Mouse (Mus musculus): Measurements from ENCODE around the gene Gm6871.
"Not testable (repeated sequence)": the region's sequence is repeated elsewhere in the genome, so short reads cannot be mapped to it uniquely, and the experiment has no call there.

Gm6871 gene

DNA sequence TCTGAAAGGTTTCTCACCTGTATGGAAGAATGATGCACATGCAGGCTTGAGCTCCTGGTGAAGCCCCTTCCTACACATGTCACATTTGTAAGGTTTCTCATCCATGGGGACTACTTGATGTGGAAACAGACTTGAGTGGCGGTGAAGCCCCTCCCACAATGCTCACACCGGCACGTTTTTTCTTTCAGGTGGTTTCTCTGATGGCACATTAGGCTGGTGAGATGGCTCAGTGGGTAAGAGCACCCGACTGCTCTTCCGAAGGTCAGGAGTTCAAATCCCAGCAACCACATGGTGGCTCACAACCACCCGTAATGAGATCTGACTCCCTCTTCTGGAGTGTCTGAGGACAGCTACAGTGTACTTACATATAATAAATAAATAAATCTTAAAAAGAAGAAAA, at the start of gene Gm6871:
TSS of gene Gm6871 (minus strand) at position 101 of the 400 bp plus-strand sequence.
- TF ChIP-seq GATA4 (IDR thresholded peaks at IDR 0.05; ENCODE audit: insufficient replicate concordance, low read length): not testable (repeated sequence)

DNA sequence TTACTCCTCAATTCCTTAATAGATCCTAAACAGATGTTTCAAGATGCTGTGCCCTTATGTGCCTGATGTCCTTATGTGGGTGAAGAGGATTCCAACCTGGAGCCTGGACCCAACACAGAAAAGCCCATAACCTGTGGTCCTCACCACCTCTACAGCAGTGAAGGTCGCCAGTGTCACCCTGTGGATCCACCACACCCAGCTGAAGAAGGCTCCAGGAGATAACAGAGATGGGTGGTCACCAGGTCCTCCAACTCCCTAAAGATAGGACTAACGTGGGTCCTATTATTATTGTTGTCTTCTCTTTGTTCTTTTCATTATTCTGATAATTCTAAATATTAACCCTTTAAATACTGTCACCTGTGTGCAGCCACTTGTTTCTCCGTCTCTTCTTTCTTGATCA, 38.2 kb upstream of the Gm6871 start:
- TF ChIP-seq GATA4 (IDR thresholded peaks at IDR 0.05; ENCODE audit: insufficient replicate concordance, low read length): no peak

GRCm38 (mm10) chr7:41599932-41600548, 26.6 kb upstream of the Gm6871 start:
- TF ChIP-seq GATA4 (IDR thresholded peaks at IDR 0.05; ENCODE audit: insufficient replicate concordance, low read length): no peak

- no peak; the same call in 1 of the 2 replicates for TF ChIP-seq GATA4 (IDR thresholded peaks at IDR 0.05; ENCODE audit: insufficient replicate concordance, low read length)
Observed at GRCm38 (mm10) chr7:41599034-41599813, 25.8 kb upstream of the Gm6871 start, which contains the start of gene 2610021A01Rik. 2610021A01Rik (plus strand) TSS chr7:41599230.

DNA sequence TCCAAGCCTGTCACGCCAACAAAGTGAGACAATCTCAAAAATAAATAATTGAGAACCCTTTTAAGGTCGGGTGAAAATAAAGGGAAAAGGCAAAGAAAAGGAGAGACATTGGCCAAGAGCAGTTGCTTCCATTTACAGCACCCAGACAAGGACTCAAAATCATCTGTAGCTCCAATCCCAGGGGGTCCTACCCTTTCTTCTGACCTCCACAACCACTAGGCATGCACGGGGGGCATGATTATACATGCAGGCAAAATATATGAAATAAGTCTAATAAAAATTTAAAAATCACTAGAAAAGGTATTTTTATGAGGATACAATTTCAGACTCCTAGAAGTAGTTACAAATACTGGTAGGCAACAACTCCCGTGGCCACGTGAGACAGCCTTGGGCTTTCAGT, 25.2 kb upstream of the Gm6871 start:
- no peak for TF ChIP-seq GATA4 (IDR thresholded peaks at IDR 0.05; ENCODE audit: insufficient replicate concordance, low read length)

GRCm38 (mm10) chr7:41582028-41582427, 8.6 kb upstream of the Gm6871 start:
- TF ChIP-seq GATA4 (IDR thresholded peaks at IDR 0.05; ENCODE audit: insufficient replicate concordance, low read length): no peak

GRCm38 (mm10) chr7:41577956-41578355, 4.5 kb upstream of the Gm6871 start:
- TF ChIP-seq GATA4 (IDR thresholded peaks at IDR 0.05; ENCODE audit: insufficient replicate concordance, low read length): no peak

- TF ChIP-seq GATA4 (IDR thresholded peaks at IDR 0.05; ENCODE audit: insufficient replicate concordance, low read length): no peak
Observed at GRCm38 (mm10) chr7:41560681-41561080, 12.8 kb downstream of the Gm6871 start.

GRCm38 (mm10) chr7:41512672-41513071, 60.8 kb downstream of the Gm6871 start:
- TF ChIP-seq GATA4 (IDR thresholded peaks at IDR 0.05; ENCODE audit: insufficient replicate concordance, low read length): no peak

- TF ChIP-seq GATA4 (IDR thresholded peaks at IDR 0.05; ENCODE audit: insufficient replicate concordance, low read length): no peak
Observed at GRCm38 (mm10) chr7:41512207-41512606, 61.3 kb downstream of the Gm6871 start.

DNA sequence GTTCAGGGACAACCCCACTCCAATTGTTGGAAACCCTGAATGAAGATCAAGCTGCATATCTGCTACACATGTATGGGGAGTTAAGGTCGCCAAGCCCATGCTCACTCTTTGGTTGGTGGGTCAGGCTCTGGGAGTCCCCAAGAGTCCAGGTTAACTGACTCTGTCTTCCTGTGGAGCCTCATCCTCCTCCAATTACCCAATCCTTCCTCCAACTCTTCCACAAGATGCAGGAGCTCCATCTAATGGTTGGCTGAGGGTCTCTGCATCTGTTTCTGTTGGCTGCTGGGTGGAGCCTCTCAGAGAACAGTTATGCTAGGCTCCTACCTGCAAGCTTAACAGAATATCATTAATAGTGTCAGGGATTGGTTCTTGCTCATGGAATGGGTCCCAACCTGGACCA, 71.1 kb downstream of the Gm6871 start:
- TF ChIP-seq GATA4 (IDR thresholded peaks at IDR 0.05; ENCODE audit: insufficient replicate concordance, low read length): no peak

- TF ChIP-seq GATA4 (IDR thresholded peaks at IDR 0.05; ENCODE audit: insufficient replicate concordance, low read length): no peak
Observed at GRCm38 (mm10) chr7:41500151-41500934, 73.1 kb downstream of the Gm6871 start.

- no peak for TF ChIP-seq GATA4 (IDR thresholded peaks at IDR 0.05; ENCODE audit: insufficient replicate concordance, low read length)
Observed at GRCm38 (mm10) chr7:41499389-41500049, 73.9 kb downstream of the Gm6871 start, which contains the start of the genes Gm20449 and AW146154. Gm20449 (minus strand) TSS chr7:41499417. AW146154 (minus strand) TSS chr7:41499890.

DNA sequence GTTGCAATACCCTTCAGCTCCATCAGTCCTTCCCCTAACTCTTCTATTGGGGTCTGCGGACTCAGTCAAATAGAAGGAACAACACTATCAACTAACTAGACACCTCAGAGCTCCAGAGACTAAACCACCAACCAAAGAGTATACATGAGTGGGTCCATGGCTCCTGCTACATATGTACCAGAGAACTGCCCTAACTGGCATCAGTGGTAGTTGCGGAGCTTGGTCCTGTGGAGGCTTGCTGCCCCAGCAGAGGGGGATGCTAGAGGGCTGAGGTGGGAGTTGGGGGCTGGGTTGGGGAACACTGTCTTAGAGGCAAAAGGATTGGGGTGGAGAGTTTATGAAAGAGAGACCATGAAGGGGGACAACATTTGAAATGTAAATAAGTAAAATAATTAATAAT, 75.6 kb downstream of the Gm6871 start:
- no peak for TF ChIP-seq GATA4 (IDR thresholded peaks at IDR 0.05; ENCODE audit: insufficient replicate concordance, low read length)
